Mouse (Mus musculus): Measurements from ENCODE around the gene Slc6a19.
"Not testable (repeated sequence)": the region's sequence is repeated elsewhere in the genome, so short reads cannot be mapped to it uniquely, and the experiment has no call there.

The Slc6a19 gene

GRCm38 (mm10) chr13:73714020-73714419 is 9.4 kb upstream of the Slc6a19 start:
- DNase-seq (ENCODE audit: extremely low read depth, insufficient read length, low spot score): no peak

GRCm38 (mm10) chr13:73713204-73713603 is 8.5 kb upstream of the Slc6a19 start:
- DNase-seq (ENCODE audit: extremely low read depth, insufficient read length, low spot score): no peak

GRCm38 (mm10) chr13:73712228-73712627 is 7.6 kb upstream of the Slc6a19 start:
- DNase-seq (ENCODE audit: extremely low read depth, insufficient read length, low spot score): peak; percentile 52

GRCm38 (mm10) chr13:73711803-73712202 is 7.1 kb upstream of the Slc6a19 start:
- no peak for DNase-seq (ENCODE audit: extremely low read depth, insufficient read length, low spot score)

- no peak for DNase-seq (ENCODE audit: extremely low read depth, insufficient read length, low spot score)
These were observed 6.6 kb upstream of the Slc6a19 start for GRCm38 (mm10) chr13:73711221-73711620.

- no peak for DNase-seq (ENCODE audit: extremely low read depth, insufficient read length, low spot score)
These were observed 4.8 kb upstream of the Slc6a19 start for GRCm38 (mm10) chr13:73709491-73709890.

GRCm38 (mm10) chr13:73703486-73703885 is 1.2 kb downstream of the Slc6a19 start:
- not testable (repeated sequence) for DNase-seq (ENCODE audit: extremely low read depth, insufficient read length, low spot score)

- no peak for DNase-seq (ENCODE audit: extremely low read depth, insufficient read length, low spot score)
These were observed 1.9 kb downstream of the Slc6a19 start for GRCm38 (mm10) chr13:73702776-73703175.

GRCm38 (mm10) chr13:73701161-73701883 is 3.3 kb downstream of the Slc6a19 start:
- DNase-seq (ENCODE audit: extremely low read depth, insufficient read length, low spot score): no peak

- no peak for DNase-seq (ENCODE audit: extremely low read depth, insufficient read length, low spot score)
These were observed 4.1 kb downstream of the Slc6a19 start for GRCm38 (mm10) chr13:73700554-73700953.

- no peak for DNase-seq (ENCODE audit: extremely low read depth, insufficient read length, low spot score)
These were observed 5.0 kb downstream of the Slc6a19 start for GRCm38 (mm10) chr13:73699714-73700113.

- DNase-seq (ENCODE audit: extremely low read depth, insufficient read length, low spot score): no peak
These were observed 8.1 kb downstream of the Slc6a19 start for GRCm38 (mm10) chr13:73696529-73696928.

- DNase-seq (ENCODE audit: extremely low read depth, insufficient read length, low spot score): no peak
These were observed 9.7 kb downstream of the Slc6a19 start for GRCm38 (mm10) chr13:73694972-73695371.

- no peak for DNase-seq (ENCODE audit: extremely low read depth, insufficient read length, low spot score)
These were observed 11.3 kb downstream of the Slc6a19 start for GRCm38 (mm10) chr13:73693333-73693732.

GRCm38 (mm10) chr13:73692249-73692868 is 12.3 kb downstream of the Slc6a19 start:
- DNase-seq (ENCODE audit: extremely low read depth, insufficient read length, low spot score): peak; percentile 39

GRCm38 (mm10) chr13:73688934-73689333 is 15.7 kb downstream of the Slc6a19 start:
- no peak for DNase-seq (ENCODE audit: extremely low read depth, insufficient read length, low spot score)

GRCm38 (mm10) chr13:73687601-73688000 is 17.1 kb downstream of the Slc6a19 start:
- no peak for DNase-seq (ENCODE audit: extremely low read depth, insufficient read length, low spot score)

- no peak for DNase-seq (ENCODE audit: extremely low read depth, insufficient read length, low spot score)
These were observed 19.2 kb downstream of the Slc6a19 start for GRCm38 (mm10) chr13:73685502-73685901.

GRCm38 (mm10) chr13:73684412-73684811 is 20.3 kb downstream of the Slc6a19 start:
- DNase-seq (ENCODE audit: extremely low read depth, insufficient read length, low spot score): no peak

GRCm38 (mm10) chr13:73683682-73684081 is 21.0 kb downstream of the Slc6a19 start:
- peak; percentile 54 for DNase-seq (ENCODE audit: extremely low read depth, insufficient read length, low spot score)

GRCm38 (mm10) chr13:73682226-73682625 is 22.4 kb downstream of the Slc6a19 start:
- DNase-seq (ENCODE audit: extremely low read depth, insufficient read length, low spot score): no peak

- peak; percentile 30 for DNase-seq (ENCODE audit: extremely low read depth, insufficient read length, low spot score)
These were observed 24.3 kb downstream of the Slc6a19 start for GRCm38 (mm10) chr13:73680394-73680793.

Measured in 3134 (cell line).